Mouse (Mus musculus) bone marrow, adult 2 months (tissue): ENCODE data around the gene Sptssa. TPM values are rescaled to one million over a fixed set of nuclear protein-coding genes. Genes with fewer than 3 reads are reported as not detected.
A peak's percentile ranks its signal among the peaks of the same experiment; 100 is the strongest.

Source experiments
- H3K27ac ChIP-seq: fragments of 200-500 bp; 2 replicates; pipeline ENCODE4 v1.5.1; 2012; ENCODE audit warnings: low read depth, mild to moderate bottlenecking, control low read depth, inconsistent platforms, low read length; ENCODE audit not compliant: control insufficient read depth, poor library complexity, insufficient read depth
- H3K4me1 ChIP-seq: fragments of 200-500 bp; 2 replicates; pipeline ENCODE4 v1.6.1; 2011; ENCODE audit warnings: low read length; ENCODE audit not compliant: control insufficient read depth, insufficient read depth
- H3K4me3 ChIP-seq: fragments of 200-500 bp; replicated peaks from 2 replicates; pipeline ENCODE3; 2011; ENCODE audit warnings: mild to moderate bottlenecking, low read depth, low read length, control low read depth; ENCODE audit not compliant: control insufficient read depth
- CTCF ChIP-seq: fragments of 200-500 bp; IDR thresholded peaks from 2 replicates; pipeline ENCODE4 v1.5.1; 2011; ENCODE audit warnings: low read length, control low read depth; ENCODE audit not compliant: control insufficient read depth, insufficient read depth
- POLR2A ChIP-seq: fragments of 200-500 bp; IDR thresholded peaks from 2 replicates; pipeline ENCODE4 v1.6.1; 2011; ENCODE audit warnings: low read depth, mild to moderate bottlenecking, control low read depth, low read length, borderline replicate concordance; ENCODE audit not compliant: control insufficient read depth
- WGBS: fragments of 180-500 bp; shearing (Covaris S2); methylation state at CpG from one replicate; pipeline ENCODE4 v1.1.7; 2018; 5-methylcytosine and 5-hydroxymethylcytosine counted together
- polyA plus RNA-seq: library from polyadenylated mRNA; stranded (reverse); fragments of >200 nt; gene quantifications from 2 replicates; pipeline ENCODE4 v1.2.4, GENCODE M21; 2011; ENCODE audit warnings: low replicate concordance; ENCODE audit not compliant: missing spikeins, insufficient read depth, insufficient read length

Gene Sptssa
- polyA plus RNA-seq, 1 experiment: 28.0 TPM

DNA sequence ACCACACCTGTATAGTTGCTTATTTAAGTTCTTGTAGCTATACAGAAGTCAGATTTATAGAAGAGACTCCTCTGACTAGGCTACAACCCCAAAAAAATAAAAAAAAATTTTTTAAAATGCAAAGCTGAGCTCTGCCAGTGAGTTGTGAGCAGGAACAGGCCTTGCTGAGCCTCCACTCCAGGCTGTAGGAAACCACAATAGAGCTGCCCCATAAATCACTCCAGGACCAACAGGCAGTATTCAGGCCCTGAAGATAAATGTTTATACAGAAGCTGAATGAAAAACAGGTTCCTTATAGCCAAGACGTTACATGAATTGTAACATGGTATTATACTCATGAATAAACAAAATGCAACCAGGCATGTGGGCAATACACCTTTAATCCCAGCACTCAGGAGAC is 5.2 kb downstream of the Sptssa start:
- TF ChIP-seq POLR2A (no peak), CTCF (no peak)
- 52% methylated on average over 1 of the region's 1 CpGs for WGBS
- Histone ChIP-seq H3K4me1 (peaks cover 1% of the 10 kb centered on the region; the same call in 1 of the 2 replicates), H3K27ac (no peak overlapping the region), H3K4me3 (no peak overlapping the region)

DNA sequence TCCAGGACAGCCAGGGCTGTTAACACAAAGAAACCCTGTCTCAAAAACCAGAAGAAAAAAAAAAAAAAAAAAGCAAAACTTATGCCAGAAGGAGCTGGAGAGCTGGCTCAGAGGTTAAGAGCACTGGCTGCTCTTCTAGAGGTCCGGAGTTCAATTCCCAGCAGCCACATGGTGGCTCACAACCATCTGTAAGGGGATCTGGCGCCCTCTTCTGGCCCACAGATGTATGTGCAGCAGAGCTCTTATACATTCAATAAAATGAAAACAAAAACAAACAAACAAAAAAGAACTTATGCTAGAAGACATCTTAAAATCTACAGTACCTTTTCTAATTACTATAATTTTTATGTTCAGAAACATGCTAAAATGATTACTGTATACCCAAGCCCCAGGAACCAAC is 11.4 kb downstream of the Sptssa start:
- Histone ChIP-seq H3K4me1 (no peaks in the 10 kb centered on the region), H3K27ac (no peak overlapping the region), H3K4me3 (no peak overlapping the region)
- no peak for TF ChIP-seq POLR2A
- TF ChIP-seq CTCF: peak; percentile 48; the same call in 1 of the 2 replicates
- 79% methylated on average over 2 of the region's 2 CpGs for WGBS

DNA sequence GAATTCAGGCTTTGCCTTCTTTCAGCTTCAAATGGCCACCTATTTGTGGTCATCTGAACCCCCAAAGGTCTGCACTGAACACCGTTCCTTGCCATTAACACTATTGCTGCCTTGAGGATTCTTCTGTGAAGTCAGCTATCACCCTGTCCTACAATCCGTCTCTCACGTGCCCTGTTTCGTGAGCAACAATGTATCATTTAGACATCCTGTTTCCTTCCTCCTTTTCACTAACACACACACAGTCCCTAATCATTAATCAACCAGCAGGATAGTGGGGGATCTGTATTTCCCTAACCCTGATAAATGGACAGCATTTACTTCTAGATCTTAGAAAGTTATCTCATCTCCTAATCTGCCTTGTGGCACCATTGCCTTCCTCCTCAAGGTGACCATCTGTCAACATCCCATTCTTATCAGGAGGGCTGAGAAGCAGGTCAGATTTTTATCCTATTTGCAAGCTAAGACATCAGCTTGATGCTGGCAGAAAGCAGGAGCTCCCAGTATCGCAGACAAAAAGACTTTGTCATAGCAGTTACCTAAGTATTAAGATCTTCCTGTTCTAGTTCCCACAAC is 13.0 kb downstream of the Sptssa start:
- no peak overlapping the region for H3K4me3 ChIP-seq
- no peaks in the 10 kb centered on the region for H3K4me1 ChIP-seq
- TF ChIP-seq POLR2A (no peak), CTCF (no peak)
- WGBS: 12% methylated on average over 5 of the region's 5 CpGs
- H3K27ac ChIP-seq: no peak overlapping the region

DNA sequence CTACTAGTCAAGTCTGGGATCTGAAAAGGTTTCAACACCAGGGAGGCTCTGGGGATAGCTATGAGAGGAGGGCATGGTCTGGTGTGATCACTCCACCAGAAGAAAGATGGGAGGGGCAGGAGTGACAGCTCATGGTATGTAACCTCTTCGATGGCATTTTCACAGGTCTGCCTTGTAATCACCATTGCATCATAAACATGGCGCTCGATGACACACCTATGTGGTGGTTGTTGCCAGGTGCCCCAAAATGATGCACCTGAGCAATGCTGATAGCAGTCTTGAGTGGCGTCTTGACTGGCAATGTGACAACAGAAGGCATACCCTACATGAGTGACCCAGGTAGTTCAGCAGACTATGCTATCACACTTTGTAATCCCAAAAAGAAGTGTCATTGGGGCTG is 15.0 kb downstream of the Sptssa start:
- TF ChIP-seq POLR2A: no peak
- TF ChIP-seq CTCF: no peak
- no peak overlapping the region for H3K27ac ChIP-seq
- WGBS: 89% methylated on average over 4 of the region's 4 CpGs
- no peak overlapping the region for H3K4me3 ChIP-seq
- H3K4me1 ChIP-seq: no peaks in the 10 kb centered on the region; the same call in 1 of the 2 replicates

DNA sequence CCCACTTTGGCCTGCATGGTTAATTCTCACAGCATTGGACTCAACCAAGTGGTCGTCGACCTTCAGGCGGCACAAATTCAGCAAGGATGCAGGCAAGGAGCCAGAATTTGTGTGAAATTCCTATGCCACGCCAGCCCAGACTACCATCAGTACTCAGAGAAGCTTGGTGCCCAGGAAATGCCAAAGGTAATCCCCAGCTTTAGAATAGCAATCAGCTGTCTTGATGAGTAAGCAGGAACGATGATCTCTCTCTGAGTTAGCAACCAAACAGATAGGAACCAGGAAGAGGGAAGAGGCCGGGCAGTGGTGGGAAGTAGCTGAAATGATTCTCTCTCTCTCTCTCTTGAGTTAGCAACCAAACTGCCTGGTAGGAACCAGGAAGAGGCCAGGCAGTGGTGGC is 16.1 kb downstream of the Sptssa start:
- no peak overlapping the region for H3K4me3 ChIP-seq
- no peak overlapping the region for H3K27ac ChIP-seq
- TF ChIP-seq POLR2A (no peak), CTCF (no peak)
- H3K4me1 ChIP-seq: no peaks in the 10 kb centered on the region; the same call in 1 of the 2 replicates
- WGBS: 75% methylated on average over 6 of the region's 6 CpGs

DNA sequence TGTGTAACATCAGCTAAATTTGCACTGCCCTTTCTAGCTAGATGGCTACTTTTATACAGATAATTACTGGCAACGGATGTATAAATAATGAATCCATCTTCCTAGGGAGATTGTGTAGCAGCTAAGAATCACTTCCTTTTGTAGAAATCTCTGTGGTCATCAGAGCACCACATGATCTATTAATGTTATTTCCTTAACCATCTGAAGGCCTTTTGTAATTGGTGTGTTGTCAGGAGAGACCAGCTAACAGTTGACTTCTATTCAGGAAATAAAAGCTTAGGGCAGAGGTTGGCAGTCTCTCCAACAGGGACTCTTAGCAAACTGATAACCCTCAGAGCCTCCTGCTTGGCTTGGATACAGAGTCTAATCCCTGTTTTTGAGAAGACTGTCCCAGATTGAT is 19.3 kb downstream of the Sptssa start:
- no peaks in the 10 kb centered on the region; the same call in 1 of the 2 replicates for H3K4me1 ChIP-seq
- H3K4me3 ChIP-seq: no peak overlapping the region
- TF ChIP-seq POLR2A: no peak
- no peak for TF ChIP-seq CTCF
- H3K27ac ChIP-seq: no peak overlapping the region
- WGBS: 32% methylated on average over 1 of the region's 1 CpGs

DNA sequence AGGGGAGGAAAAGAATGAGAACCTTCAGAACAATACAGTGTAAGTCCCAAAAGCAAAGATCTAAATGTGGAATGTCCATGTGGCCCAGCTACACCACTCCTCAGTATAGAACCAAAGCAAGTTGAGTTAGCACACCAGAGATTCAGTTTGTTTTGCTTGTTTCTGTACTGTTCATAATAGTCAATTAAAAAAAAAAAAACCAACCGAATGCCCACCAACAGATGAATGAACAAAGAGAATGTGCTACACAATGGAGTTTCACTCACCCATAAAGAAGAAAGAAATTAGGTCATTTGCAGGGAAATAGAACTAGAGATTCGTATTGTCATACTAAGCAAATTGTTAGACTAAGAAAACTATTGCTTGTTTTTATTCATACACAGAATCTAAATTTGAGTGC is 24.2 kb downstream of the Sptssa start:
- WGBS: 73% methylated on average over 2 of the region's 2 CpGs

DNA sequence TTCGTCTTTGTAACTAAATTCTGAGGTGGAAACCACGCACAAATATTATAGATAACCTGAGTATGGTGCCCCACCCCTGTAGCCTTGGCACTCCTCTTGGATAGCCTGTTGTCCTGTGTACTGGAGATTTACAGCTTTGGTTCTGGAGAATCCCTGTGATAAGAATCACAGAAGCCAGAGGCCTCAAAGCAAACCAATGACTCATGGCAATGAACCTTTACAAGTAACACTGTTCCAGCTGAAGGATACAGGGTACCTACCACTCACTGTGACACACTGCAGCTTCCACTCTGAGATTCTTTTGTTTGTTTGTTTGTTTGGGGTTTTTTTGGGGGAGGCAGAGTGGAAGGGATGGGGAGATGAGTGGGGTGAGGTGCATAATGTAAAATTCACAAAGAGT is 34.4 kb downstream of the Sptssa start:
- H3K4me1 ChIP-seq: no peaks in the 10 kb centered on the region
- TF ChIP-seq CTCF (no peak), POLR2A (no peak)
- WGBS: 70% methylated on average over 2 of the region's 2 CpGs
- no peak overlapping the region for H3K27ac ChIP-seq
- no peak overlapping the region for H3K4me3 ChIP-seq

More for the DNA sequence above, 24.2 kb downstream of the Sptssa start:
- no peak for TF ChIP-seq POLR2A
- TF ChIP-seq CTCF: no peak
- Histone ChIP-seq H3K4me1 (no peaks in the 10 kb centered on the region; the same call in 1 of the 2 replicates), H3K4me3 (no peak overlapping the region), H3K27ac (no peak overlapping the region)

DNA sequence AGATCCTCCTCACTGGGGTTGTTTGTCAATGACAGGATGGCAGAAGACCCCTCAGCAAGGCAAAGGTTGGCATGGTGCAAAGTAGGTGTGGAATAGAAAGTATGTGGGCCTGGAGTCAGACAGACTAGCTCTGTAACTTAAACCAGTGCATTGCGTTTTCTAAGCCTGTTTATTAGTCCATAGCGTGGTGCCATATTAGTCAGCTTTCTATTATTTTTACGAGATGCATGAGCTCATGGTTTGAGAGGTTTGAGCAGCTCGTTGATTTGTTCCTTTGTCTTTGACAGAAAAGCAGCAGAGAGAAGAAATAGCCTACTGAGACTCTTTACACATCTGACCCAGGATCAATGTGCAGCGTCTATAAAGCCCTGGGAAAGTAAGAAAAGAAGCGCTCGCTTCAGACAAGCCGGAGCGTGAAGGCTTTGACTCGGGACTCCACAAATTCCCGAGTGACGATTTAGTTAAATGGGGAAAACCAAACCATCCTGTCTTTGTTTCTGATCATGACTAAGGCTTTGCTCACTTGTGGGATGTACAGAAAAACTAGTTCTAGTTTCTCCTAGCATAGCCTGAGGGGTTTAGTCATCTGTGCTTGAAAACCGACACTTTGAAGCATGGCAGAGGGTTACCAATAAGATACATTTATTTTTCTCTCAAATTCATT is 36.2 kb downstream of the Sptssa start:
- TF ChIP-seq POLR2A (no peak), CTCF (no peak)
- 88% methylated on average over 13 of the region's 13 CpGs for WGBS
- Histone ChIP-seq H3K27ac (no peak overlapping the region), H3K4me3 (no peak overlapping the region), H3K4me1 (no peaks in the 10 kb centered on the region)

DNA sequence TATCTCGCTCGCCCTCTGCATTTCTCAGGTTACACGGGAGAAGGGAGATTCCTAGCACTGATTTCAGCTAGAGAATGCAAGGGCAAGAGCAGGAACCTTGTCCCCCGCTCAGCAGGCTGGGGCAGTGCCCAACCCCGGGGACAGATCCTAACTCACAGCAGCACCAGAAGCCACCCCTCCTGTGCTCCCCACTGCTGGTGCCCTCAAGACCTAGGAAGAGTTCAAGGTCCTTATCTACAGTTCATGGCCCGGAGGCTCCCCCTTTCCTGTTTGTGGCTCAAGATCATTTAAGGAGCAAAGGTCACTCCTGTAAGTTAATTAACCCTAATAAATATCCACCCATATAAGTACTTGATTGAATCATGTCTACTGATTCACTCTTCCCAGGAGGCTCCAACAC is 47.4 kb downstream of the Sptssa start:
- Histone ChIP-seq H3K27ac (no peak overlapping the region), H3K4me1 (no peaks in the 10 kb centered on the region; the same call in 1 of the 2 replicates), H3K4me3 (no peak overlapping the region)
- WGBS: 77% methylated on average over 6 of the region's 6 CpGs
- no peak for TF ChIP-seq CTCF
- TF ChIP-seq POLR2A: no peak
